Mouse (Mus musculus): ENCODE data around the gene Tob2. TPM values are rescaled to one million over a fixed set of nuclear protein-coding genes. Genes with fewer than 3 reads are reported as not detected.

Gene Tob2
- total and polyA plus RNA-seq, 3 experiments: 5.6 to 25.3 (median 22.0) TPM

DNA sequence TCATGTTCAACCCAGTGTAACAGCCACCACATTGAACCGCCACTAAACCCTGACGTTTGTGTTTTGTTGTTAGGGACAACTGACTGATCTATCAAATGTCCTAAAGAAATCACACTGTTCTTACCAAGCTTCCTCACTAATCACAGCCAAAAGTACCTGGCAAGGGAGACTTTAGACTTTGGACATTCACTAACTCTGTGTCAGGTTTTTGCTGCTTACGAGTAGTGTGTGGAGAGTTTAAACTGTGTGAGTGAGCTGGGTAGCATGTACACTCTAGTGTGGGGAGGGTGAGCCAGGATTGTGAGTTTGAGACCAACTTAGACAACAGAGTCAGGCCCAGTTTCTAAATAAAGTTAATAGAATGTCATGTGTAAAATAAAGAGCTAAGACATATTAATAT is 23.8 kb upstream of the Tob2 start:
- peaks cover 9 to 65% of the 10 kb centered on the region in 2 experiments for H3K36me3 ChIP-seq (replicated peaks in 1 of 2; ENCODE audit: control insufficient read depth in 1 of 2, insufficient read depth in 1 of 2, low read length in 1 of 2)
- H3K79me2 ChIP-seq (replicated peaks; ENCODE audit: control insufficient read depth, extremely low read depth, insufficient read depth, poor library complexity, severe bottlenecking): peaks cover 62% of the 10 kb centered on the region
- H3K9ac ChIP-seq (ENCODE audit: insufficient read depth, low read depth): no peak overlapping the region
- no peak overlapping the region for H3K4me2 ChIP-seq (ENCODE audit: insufficient read depth, low read depth, poor library complexity, severe bottlenecking)
- no peak overlapping the region for H3K4me3 ChIP-seq (replicated peaks in 1 of 3; ENCODE audit: low read depth in 2 of 3, low read length in 2 of 3, poor library complexity in 1 of 3)
- no peak overlapping the region for H3K27ac ChIP-seq (ENCODE audit: insufficient read depth, low read depth)
- DNase-seq (ENCODE audit: extremely low read depth): no peak
- in situ Hi-C loops (cut with MboI; ENCODE audit: low pct_ligation_motif_present, low pct_unique_long_range_greater_than_20kb, low sequenced_read_pairs) (no loop called here), dilution Hi-C loops (cut with MboI; ENCODE audit: extremely low pct_ligation_motif_present, extremely low pct_unique_long_range_greater_than_20kb, low sequenced_read_pairs) (no loop called here)
- H3K9me3 ChIP-seq (replicated peaks; ENCODE audit: low read length): no peaks in the 10 kb centered on the region
- H3K4me1 ChIP-seq (ENCODE audit: control insufficient read depth in 1 of 2, insufficient read depth in 2 of 2): peaks cover 19 to 45% of the 10 kb centered on the region in 2 experiments
- no peak for TF ChIP-seq POLR2A (IDR thresholded peaks at IDR 0.05; ENCODE audit: low read depth, low read length)
- TF ChIP-seq JUN (IDR thresholded peaks at IDR 0.05; ENCODE audit: insufficient read depth, low read depth, low read length): no peak
- TF ChIP-seq PAX5 (IDR thresholded peaks at IDR 0.05; ENCODE audit: low read length): no peak
- no peak for TF ChIP-seq ZNF384 (IDR thresholded peaks at IDR 0.05; ENCODE audit: low read depth, low read length)
- TF ChIP-seq IRF4 (IDR thresholded peaks at IDR 0.05; ENCODE audit: low read depth, low read length): no peak
- TF ChIP-seq MXI1 (IDR thresholded peaks at IDR 0.05; ENCODE audit: low read depth, low read length): no peak
- TF ChIP-seq UBTF (IDR thresholded peaks at IDR 0.05; ENCODE audit: low read depth, low read length): no peak
- TF ChIP-seq GABPA (IDR thresholded peaks at IDR 0.05; ENCODE audit: insufficient replicate concordance, low read depth, low read length): no peak
- no peak for TF ChIP-seq TCF12 (IDR thresholded peaks at IDR 0.05; ENCODE audit: low read depth, low read length)
- no peak for TF ChIP-seq ZC3H11A (IDR thresholded peaks at IDR 0.05; ENCODE audit: low read depth, low read length)
- no peak for TF ChIP-seq MAFK (IDR thresholded peaks at IDR 0.05; ENCODE audit: insufficient replicate concordance, low read length)
- no peak for TF ChIP-seq RAD21 (IDR thresholded peaks at IDR 0.05; ENCODE audit: low read depth, low read length)
- no peak for TF ChIP-seq MAX (IDR thresholded peaks at IDR 0.05; ENCODE audit: low read length)
- TF ChIP-seq KAT2A (IDR thresholded peaks at IDR 0.05; ENCODE audit: insufficient replicate concordance, low read length): no peak
- TF ChIP-seq POLR2AphosphoS2 (IDR thresholded peaks at IDR 0.05; ENCODE audit: low read depth, low read length): no peak
- TF ChIP-seq SMC3 (IDR thresholded peaks at IDR 0.05; ENCODE audit: low read depth, low read length): no peak
- TF ChIP-seq HCFC1 (IDR thresholded peaks at IDR 0.05; ENCODE audit: low read depth, low read length): no peak
- TF ChIP-seq ETS1 (conservative IDR thresholded peaks at IDR 0.05; ENCODE audit: low read depth, low read length): no peak
- no peaks in the 10 kb centered on the region for H3K27me3 ChIP-seq (replicated peaks)

DNA sequence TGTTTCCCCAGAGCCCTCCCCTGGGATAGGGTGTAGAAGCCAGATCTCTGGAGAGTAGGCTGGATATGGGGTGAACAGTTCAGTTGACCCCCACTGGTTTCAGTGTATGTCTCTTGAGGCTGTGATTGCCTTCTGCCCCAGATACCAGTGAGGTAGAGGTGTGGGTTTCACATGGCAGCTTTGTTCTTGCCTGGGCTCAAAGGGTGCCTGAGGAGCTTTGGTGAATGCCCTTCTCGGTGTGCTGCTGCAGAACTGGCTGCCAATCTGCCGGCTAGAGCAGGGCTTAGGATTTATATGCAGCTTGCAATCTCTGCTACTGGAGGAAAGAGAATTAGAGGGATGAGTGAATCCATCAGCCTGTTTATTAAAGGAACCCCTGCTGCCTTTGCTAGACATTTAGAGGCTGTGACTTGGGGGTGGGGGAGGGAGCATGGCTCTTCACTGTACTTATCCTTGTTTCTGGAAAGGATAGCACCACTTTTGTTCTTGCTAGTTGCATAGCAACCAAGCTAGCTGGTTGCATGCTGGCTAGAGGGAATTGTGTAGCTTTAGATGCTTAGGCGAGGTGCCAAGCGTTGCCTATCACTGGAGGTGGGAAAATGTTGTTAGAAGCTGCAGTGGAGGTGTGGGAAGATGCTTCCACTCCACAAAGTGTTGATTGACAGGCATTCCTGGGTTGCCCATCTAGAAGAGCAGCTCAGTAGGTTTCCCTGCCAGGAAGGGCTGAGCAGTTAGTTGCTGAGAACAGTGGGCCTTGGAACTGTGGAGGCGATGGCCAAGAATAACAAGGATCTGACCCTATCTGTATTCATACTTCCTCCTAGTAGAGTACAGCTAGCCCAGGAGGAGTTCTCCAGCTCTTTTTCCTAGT is 21.2 kb upstream of the Tob2 start:
- TF ChIP-seq MAX (IDR thresholded peaks at IDR 0.05; ENCODE audit: low read length) (no peak), ETS1 (conservative IDR thresholded peaks at IDR 0.05; ENCODE audit: low read depth, low read length) (no peak), RCOR1 (conservative IDR thresholded peaks at IDR 0.05; ENCODE audit: low read depth, low read length) (no peak)
- Histone ChIP-seq H3K79me2 (replicated peaks; ENCODE audit: control insufficient read depth, extremely low read depth, insufficient read depth, poor library complexity, severe bottlenecking) (peaks cover 70% of the 10 kb centered on the region), H3K4me3 (replicated peaks in 1 of 3; ENCODE audit: low read depth in 2 of 3, low read length in 2 of 3, poor library complexity in 1 of 3) (no peak overlapping the region), H3K4me1 (ENCODE audit: control insufficient read depth in 1 of 2, insufficient read depth in 2 of 2) (peaks cover 27 to 67% of the 10 kb centered on the region in 2 experiments), H3K27ac (ENCODE audit: insufficient read depth, low read depth) (no peak overlapping the region; the same call in 1 of the 2 replicates), H3K36me3 (replicated peaks in 1 of 2; ENCODE audit: control insufficient read depth in 1 of 2, insufficient read depth in 1 of 2, low read length in 1 of 2) (peaks cover 6 to 56% of the 10 kb centered on the region in 2 experiments), H3K4me2 (ENCODE audit: insufficient read depth, low read depth, poor library complexity, severe bottlenecking) (peak overlapping the region; percentile 14; the same call in 1 of the 2 replicates), H3K27me3 (replicated peaks) (no peaks in the 10 kb centered on the region), H3K9ac (ENCODE audit: insufficient read depth, low read depth) (no peak overlapping the region), H3K9me3 (replicated peaks; ENCODE audit: low read length) (no peaks in the 10 kb centered on the region)
- no peak for DNase-seq (ENCODE audit: extremely low read depth)
- in situ Hi-C loops (cut with MboI; ENCODE audit: low pct_ligation_motif_present, low pct_unique_long_range_greater_than_20kb, low sequenced_read_pairs): no loop called here
- dilution Hi-C loops (cut with MboI; ENCODE audit: extremely low pct_ligation_motif_present, extremely low pct_unique_long_range_greater_than_20kb, low sequenced_read_pairs): no loop called here

All from CH12.LX (cell line).